Mouse (Mus musculus): Measurements from ENCODE around the gene Zdhhc7.

Zdhhc7 gene

DNA sequence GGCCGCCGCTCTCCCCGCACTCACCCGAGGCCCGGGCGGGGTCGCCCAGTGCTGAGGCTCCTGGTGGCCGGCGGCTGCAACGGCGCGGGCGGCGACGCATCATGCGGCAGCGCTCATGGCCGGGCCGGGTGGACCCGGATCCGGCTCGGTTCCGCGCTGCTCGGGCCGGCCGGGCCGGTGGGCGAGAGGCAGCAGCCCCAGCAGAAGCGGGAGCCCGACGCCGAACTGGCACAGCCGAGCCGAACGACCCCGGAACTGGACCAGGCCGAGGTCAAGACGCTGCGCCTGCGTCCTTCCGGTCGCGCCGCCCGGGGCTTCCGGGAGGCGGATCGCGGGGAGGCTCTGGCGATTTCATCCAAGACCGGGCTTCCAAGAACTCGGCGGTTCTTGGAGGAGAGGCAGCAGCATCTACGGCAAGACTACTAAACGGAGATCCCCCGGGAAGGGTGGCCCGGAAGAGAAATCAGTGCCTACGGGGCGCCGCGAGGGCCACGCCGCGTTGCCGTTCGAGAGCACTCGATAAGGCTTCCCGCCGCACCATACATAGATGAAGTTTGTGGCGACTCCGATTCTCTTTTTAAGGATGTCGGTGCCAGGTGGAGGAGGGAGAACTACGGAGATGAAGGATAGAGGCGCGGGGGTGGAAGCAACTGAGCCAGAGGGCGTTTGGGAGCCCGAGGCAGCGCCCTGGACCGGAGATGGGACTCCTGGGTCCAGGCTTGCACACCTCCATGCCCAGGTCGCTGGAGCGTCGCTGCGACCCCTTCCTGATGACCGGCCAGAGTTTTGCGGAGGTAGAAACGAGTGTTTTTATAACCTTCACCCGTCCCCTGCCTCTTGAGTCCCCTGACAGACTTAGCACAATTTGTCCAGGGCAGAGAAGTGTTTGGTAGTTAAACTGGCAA lies at the start of gene Zdhhc7:
Gene Zdhhc7, minus strand, starts transcription at position 415 of the 905 bp plus-strand sequence.
- DNase-seq (ENCODE audit: low read depth, low spot score): peak; percentile 80

DNA sequence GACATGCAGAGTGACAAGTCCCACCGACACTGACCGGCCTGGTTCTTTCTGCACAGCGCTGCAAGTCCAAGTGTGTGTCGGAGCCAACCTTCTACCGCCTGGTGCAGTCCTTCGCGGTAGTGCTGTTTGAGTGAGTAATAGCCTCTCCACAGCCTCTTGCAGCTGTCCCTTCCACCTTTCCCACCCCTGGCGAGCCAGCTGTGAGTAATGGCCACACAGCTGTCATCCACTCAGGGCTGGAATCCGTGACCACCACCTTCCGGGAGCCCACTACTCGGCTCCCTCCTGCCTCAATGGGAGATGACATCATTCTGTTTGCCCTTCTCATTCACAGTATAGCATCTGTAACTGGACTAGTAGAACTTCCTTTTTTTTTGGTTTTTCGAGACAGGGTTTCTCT lies 48.7 kb upstream of the Zdhhc7 start:
- no peak for DNase-seq (ENCODE audit: low read depth, low spot score)

DNA sequence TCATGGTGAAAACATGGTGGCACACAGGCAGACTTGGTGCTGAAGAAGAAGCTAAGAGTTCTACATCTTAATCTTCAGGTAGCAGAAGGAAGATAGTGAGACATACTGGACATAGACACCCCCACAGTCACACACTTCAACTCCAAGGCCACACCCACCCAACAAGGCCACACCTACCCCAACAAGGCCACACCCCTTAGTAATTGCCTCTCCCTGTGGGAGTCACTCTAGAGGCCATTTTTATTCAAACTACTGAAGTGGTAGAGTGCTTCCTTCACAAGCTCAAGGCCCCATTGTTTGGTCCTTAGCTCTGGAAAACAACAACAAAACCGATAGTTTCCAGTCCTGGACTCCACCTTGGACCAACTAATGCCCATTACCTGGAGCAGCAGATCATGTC lies 44.8 kb upstream of the Zdhhc7 start:
- no peak for DNase-seq (ENCODE audit: low read depth, low spot score)

DNA sequence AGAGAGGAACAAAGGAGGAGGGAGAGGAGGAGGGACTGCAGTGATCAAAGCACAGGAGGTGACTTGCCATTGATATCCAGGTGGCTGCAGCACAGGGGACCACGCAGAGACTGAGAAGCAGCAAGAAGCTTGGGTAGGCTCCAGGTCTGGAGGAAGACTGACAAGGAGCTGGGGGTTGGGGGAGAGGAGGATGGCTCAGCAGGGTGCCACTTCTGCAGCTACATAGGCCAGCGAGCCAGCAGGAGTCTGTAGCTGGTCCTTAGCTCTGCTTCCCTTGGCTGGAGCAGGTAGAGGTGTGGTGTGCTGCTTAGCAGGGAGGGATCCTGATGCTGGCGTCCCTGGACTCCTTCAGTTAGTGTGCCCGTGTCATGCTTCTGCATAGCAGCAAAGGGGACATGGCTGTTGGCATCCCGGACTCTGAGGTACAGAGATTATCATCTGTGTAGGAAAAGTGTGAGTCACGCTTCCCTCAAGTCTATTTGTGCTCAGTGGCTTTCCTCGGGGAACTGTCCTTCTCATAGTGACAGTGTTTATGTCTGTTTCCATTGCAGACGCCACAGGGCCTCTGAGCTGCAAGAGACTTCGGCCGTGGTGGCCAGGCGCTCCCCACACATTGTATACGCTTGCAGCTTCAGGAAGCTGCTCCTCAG lies 43.5 kb upstream of the Zdhhc7 start:
- DNase-seq (ENCODE audit: low read depth, low spot score): no peak

DNA sequence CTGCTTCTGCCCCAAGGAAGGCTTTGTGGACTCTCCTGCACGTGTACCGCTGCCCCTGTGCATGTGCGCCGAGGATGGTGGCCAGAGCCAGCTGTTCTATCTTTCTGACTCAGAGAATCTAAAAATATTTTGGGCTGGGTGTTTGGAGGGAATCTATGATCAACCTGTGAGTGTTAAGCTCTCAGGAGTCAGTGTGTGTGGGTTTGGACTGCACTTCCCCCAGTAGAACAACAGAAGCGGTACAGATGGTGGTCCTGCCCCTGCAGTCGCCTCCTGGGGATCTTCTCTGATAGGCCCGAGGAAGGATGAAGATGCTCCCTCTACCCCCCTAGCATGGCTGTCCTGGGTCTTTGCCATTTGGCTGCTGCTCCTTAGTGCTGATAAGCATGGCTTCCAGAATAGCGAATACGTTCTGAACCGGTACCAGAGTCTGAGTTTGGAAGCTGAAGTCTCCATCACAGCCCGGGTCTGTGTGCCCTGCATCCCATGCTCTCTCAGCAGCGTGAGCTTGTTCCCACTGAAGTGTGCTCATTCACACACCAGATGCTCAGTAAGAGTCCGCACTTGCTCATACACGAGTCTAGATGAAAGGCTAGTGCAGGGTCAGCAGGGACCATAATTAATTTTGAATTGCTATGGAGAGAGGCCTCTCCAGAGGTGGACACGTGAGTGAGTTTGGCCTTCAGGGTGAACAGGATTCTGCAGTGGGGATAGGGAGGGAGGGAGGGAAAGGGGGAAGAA lies 42.8 kb upstream of the Zdhhc7 start:
- DNase-seq (ENCODE audit: low read depth, low spot score): no peak

DNA sequence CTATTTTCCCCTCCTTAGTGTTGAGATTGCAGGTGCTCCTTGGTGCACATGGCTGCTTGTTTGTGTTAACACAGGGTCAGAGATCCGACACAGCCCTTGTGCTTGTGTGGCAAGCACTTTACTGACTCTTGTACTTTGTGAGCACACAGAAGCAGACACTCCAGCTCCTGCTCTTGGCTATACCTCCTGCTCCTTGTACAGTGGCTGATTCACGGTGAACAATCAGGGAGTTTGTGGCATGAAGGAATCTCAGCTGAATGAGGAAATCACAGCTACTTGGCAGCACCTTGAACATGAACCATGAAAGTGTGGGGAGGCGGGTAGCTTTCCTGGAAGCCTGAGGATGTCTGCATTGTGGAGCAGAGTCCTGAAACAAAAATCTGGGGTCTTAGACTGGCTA lies 39.5 kb upstream of the Zdhhc7 start:
- no peak for DNase-seq (ENCODE audit: low read depth, low spot score)

DNA sequence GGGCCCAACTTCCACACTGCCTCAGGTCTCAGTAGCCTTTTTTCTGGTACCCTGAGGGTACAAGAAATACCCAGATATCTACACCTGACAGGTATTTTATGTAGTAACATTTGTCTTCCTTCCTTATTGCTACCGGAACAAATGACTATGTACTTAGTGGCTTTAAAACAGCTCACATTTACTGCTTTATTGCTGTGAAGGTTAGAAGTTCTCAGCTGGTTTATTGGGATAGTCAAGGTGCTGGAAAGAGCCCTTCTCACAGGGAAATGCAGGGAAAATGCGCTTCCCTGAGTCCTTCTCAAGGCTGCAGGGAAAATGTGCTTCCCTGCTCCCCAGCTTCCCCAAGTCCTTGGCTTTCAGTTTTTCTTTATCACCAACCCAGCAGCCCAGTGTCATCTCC lies 37.7 kb upstream of the Zdhhc7 start:
- no peak for DNase-seq (ENCODE audit: low read depth, low spot score)

DNA sequence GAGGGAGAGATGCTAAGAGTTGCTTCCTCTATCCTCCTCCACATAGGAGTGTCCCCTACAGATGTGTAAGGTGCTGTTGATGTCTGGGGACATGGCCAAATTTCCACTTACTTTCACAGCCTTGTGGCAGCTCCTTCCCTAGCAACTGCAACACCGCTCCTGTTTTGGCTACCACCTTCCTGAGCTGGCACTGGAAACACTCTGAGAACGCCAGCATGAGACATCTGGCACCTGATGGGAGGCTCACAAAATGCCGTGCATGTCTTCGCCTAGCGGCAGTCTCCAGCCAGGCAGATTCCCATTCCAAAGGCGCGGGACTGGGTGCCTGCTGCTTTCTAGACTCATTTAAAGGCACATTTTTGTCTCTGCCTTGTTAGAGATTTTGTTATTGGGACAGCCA lies 35.3 kb upstream of the Zdhhc7 start:
- DNase-seq (ENCODE audit: low read depth, low spot score): no peak

DNA sequence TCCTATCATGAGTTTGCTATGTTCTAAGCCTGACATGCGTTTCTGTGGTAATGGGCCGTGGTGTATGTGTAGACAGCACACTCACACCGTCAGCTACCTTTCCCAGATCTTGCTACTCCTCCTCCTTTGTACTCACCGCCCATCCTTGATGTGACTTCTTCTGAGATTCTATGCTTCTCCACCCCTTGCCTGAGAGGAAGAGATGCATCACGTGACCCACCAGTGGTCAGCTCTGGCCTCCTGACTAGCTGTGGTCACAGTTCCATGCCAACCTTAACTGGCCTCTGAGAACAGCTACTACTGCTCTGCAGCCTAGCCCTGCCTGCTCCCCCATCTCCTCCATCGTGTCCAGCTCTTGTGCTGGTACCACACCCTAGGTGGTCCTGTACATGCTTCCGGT lies 34.4 kb upstream of the Zdhhc7 start:
- DNase-seq (ENCODE audit: low read depth, low spot score): no peak

DNA sequence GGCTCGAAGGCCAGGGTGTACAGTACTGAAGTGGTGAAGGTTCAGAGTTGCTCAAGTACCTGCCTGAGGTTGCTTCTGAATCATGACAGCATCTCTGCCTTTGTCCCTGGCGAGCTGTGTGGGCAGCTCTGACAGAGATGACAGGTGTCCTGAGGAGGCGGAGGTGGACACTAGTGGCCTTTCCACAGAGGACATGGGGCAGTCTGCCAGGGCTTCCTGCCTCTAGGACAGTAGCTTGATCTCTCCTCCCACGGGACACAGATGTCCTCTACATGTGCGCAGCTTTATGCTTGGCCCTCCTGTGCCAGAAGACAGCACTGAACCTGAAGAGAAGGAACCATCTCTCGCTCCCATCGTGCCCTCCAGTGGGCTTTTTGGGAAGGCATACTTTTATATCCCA lies 31.9 kb upstream of the Zdhhc7 start:
- no peak for DNase-seq (ENCODE audit: low read depth, low spot score)

DNA sequence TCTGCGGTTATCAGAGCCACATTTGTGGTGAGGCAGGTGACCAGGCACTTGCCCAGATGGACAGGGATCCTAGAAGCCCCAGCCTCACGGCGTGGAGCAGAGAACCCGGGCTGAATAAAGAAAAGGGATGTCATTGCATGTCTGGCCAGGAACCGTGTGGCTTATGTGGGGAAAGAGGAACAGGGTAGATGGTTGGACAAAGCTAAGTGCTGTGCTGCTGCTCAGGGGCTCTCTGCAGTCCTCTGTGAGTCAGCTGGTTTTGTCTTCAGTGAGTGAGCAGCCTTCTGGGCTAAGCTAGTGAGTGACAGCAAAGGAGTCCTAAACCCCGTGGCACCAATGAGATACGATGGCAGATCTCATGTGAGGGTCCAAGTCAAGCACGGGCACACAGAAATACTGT lies 29.9 kb upstream of the Zdhhc7 start:
- no peak for DNase-seq (ENCODE audit: low read depth, low spot score)

DNA sequence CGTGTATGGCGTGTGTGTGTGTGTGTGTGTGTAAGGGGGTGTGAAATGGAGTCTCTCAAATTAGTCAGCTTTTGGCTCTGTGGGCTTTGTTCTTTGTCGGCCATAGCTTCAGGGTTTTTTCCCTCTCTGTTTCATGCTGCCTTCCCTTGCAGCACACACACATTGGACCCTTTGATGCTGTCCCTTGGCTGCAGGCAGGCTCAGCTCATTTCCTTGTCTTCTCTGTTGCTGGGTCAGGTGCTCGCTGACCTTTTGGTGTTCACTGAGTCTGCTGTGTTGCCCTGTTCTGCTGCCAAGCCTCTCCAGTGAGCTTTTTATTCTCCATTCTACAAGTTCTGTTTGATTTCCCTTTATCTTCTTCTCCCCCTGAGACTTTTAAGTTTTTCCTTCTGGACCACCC lies 28.3 kb upstream of the Zdhhc7 start:
- no peak for DNase-seq (ENCODE audit: low read depth, low spot score)

DNA sequence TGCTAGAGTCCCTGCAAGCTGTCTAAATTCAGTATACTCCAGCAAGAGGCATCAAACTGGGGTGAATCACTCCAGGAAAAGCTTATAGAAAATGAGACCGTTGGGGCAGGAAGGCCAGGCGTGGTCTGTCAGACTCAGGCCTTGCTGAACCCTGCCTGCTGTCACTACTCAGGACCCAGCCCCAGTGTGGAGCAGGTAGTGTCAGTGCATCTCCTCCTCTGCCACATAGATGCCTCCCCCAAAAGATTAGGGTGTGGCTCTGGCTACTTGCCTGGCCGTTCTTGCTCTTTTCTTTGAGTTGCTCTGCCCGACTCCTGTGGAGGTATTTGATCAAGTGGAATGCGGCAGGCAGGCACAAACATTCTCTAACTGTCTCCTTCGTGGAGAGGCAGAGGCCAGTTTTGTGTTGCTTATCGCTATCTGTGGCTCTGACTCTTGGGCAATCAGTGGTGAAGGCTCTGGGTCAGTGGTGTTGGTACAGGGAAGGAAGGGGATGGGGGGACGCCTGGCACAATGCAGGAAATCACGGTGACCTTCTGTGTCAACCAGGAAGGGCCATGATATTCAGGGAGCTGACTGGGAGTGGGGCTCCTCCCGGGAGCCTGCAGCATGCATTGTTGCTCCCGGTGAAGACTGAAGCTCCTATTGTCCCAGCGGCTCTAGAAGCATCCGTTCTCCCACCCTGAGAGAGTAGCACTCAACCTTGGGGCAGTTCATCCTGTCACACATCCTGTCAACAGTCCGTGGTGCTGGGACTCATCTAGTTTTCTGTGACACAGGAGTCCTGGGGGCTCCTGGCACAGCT lies 25.3 kb upstream of the Zdhhc7 start:
- DNase-seq (ENCODE audit: low read depth, low spot score): no peak

DNA sequence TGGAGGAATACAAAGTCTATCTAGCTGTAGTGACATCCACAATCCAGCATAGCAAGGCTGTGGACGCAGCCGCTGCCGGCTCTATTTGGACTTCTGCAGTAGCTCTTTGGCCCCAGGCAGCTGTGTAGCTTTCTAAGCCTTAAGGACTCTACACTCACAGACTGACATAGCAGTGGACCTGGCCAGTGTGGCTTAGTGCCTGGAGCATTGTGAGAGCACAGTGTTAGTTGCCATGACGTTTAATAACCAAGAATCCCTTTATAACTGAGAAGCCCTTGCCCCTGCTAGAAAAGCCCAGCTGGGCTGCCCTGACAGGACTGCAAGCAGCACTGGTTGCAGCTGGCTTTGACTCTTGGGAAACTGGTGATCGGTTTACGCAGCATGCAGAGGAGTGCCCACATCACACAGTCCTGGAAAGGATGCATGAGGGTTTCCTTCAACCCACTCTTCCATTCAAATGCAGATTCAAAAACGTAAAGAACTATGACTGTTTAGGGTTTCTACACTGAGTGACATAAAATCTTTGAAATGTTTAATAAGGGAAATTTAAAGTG lies 23.6 kb upstream of the Zdhhc7 start:
- DNase-seq (ENCODE audit: low read depth, low spot score): no peak

DNA sequence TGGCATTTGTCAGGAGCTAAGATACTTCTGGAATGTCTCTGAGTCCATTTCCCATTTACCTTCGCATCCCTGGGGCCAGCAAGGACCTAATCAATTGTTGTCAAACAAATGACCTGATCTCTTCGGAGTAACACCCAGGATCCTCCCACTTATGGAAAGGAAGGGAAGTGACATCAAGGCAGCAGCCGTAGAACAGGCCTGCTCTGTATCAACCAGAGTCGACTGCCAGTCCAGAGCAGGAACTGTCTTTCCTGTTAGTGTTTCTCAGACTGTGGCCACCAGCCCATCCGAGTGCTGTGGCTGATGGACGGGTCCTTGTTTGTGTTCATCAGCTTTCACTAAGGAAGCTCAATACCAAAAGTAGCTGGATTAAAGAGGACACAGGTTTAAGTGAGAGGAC lies 23.0 kb upstream of the Zdhhc7 start:
- DNase-seq (ENCODE audit: low read depth, low spot score): no peak

DNA sequence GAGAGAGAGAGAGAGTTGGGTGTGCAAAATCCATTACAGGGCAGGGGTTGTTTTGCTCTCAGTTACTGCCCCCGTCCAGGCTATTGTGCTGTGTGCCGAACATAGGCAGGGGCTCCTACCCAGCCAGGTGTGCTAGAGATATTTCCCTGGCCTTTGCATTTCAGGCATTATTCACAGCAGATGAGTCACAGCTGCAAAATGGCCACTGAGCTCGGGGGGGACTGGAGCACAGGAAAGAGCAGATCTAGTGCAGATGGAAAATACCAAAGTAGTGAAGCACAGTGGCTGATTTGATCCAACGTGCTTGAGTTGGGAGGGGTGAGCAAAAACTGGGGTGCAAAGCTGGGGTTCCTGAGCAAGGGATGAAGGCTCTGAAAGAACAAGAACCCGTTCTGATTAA lies 19.7 kb upstream of the Zdhhc7 start:
- DNase-seq (ENCODE audit: low read depth, low spot score): no peak

DNA sequence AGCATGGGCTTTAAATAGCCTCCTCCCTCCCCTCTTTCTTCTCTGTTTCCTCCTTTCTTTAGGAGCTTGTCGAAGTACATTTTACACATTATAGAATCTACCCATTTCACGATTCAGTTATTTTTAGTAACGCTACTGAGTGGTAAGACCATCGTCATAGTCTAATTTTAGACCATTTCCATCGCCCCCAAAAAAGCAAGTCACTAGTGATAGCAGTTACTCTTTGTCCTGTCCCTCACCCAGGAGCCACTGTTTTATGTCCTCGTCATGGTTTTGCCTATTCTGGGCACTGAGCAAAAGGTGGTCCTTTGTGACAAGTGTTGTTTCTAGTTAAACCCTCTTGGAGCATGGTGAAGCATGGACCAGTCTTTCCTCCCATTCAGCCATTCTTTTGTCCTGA lies 18.6 kb upstream of the Zdhhc7 start:
- DNase-seq (ENCODE audit: low read depth, low spot score): no peak

DNA sequence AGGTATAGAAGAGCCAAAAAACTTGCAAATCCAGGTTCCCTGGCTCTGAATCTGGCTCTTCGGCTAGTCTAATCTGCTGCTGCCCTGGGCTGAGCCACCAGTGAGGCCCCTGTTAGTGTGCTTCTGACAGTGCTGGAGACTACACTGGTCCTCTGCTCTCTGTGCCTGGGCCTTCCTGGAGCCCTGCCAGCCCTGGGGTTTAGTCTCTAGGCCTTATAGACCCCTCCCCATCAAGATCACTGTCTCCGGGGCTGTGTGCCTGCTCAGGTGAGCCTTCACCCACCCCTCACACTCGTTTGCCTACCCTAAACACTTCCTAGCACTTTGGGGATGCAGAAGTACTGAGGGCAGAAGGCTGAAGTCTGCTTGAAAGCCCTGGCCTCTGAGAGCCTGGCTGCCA lies 18.1 kb upstream of the Zdhhc7 start:
- no peak for DNase-seq (ENCODE audit: low read depth, low spot score)

DNA sequence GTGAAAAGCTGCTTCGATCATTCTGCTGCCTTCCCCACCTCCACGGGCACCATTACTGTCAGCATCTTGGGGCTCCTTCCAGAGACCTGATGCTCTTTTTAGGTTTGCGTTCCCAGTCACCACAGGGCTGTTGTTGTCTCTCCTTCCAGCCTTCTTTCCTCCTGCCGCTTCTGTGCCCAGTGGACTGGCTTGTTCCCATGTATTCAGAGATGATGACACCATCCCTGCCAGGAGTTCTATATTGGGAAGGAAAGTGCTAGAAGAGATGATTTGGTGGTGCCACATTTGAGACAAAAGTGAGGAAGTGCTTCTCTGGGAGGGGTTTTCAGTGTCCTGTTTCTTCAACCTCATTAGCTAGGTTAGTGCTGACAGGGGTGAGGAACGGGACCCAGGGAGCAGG lies 17.6 kb upstream of the Zdhhc7 start:
- DNase-seq (ENCODE audit: low read depth, low spot score): no peak

DNA sequence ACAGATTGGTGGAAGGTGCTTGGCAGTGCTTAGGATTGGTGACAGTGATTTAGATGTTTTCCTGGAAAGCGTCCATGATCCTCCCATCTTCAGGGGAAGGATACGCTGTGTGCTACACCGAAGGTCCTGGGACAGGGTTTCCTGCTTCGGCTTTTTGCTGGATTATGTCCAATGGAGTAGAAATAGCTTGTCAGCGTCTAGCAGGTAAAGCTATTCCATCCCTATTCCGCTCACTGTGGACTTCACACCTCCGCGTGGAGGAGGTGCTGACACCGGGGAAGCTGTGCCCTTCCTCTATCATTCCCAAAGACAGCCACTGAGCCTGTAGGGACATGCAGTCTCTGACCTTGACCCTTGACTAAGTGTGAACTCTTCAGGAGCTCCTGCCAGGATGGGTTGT lies 16.9 kb upstream of the Zdhhc7 start:
- no peak for DNase-seq (ENCODE audit: low read depth, low spot score)

DNA sequence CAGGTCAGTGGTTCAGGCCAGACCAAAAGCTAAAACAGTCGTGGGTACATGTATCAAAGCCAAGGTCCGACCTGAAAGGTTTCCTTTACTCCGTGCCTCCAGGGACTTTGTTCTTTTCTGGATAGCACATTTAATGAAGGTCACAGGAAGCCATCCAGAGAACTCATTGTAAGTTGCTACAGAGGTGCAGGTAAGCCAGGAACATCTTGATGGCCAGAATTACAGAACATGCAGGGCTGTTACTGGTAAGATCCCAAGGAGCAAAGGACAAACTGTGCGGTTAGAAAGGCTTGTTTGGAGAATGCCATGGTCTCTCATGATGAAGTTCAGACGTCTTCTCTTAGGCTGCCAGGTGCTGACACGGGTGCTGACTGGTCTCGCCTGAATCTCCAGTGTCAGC lies 15.3 kb upstream of the Zdhhc7 start:
- DNase-seq (ENCODE audit: low read depth, low spot score): no peak
